8 mouse cellular contexts compared by ENCODE assay signal in genomic region chr12:20233871-20234307, GRCm38 (mm10).
DNase-seq lines count a peak whose midpoint lies in the region; ATAC-seq and TF ChIP-seq lines count a peak whose summit lies in the region.

No protein-coding gene starts in this region.

- H3K9ac ChIP-seq in kidney, embryonic 14.5 days (ENCODE audit: low read depth, low read length): no peak overlapping the region
- no peak overlapping the region for H3K9ac ChIP-seq in limb, embryonic 11.5 days (ENCODE audit: low read length)
- no peak overlapping the region for H3K9ac ChIP-seq in midbrain, postnatal 0 days (replicated peaks; ENCODE audit: low read length, poor library complexity, severe bottlenecking)

- H3K36me3 ChIP-seq in kidney, embryonic 14.5 days (ENCODE audit: control insufficient read depth, insufficient read depth, low read length): 0 out of 2 replicates have a peak, but pooled peaks cover 4% of the 10 kb centered on the region
- peaks cover 15% of the 10 kb centered on the region; the same call in 1 of the 2 replicates for H3K36me3 ChIP-seq in limb, embryonic 11.5 days (ENCODE audit: control insufficient read depth, insufficient read depth, low read length)
- H3K36me3 ChIP-seq in midbrain, postnatal 0 days (ENCODE audit: insufficient read depth, low read length): no peaks in the 10 kb centered on the region

- TF ChIP-seq CTCF in midbrain, postnatal 0 days (IDR thresholded peaks at IDR 0.05): no peak

- H3K4me3 ChIP-seq in kidney, embryonic 14.5 days (ENCODE audit: low read length): no peak overlapping the region
- no peak overlapping the region for H3K4me3 ChIP-seq in limb, embryonic 11.5 days (ENCODE audit: low read depth, low read length)
- H3K4me3 ChIP-seq in midbrain, postnatal 0 days (ENCODE audit: low read depth, low read length): no peak overlapping the region

- DNase-seq in kidney, adult 18-20 months: no peak
- DNase-seq in Muller cell, postnatal 12 days (ENCODE audit: inconsistent ontology term): peak; percentile 5
- peak; percentile 8 to 11 for DNase-seq in gastrocnemius, adult 8-10 months (ENCODE audit: low spot score in 2 of 2)
- peak; percentile 59 for DNase-seq in limb, embryonic 11.5 days (ENCODE audit: low spot score)
- DNase-seq in midbrain, postnatal 0 days (ENCODE audit: low spot score): peak; percentile 0
- no peak for DNase-seq in ovary, postnatal 36 days (ENCODE audit: low spot score)
- DNase-seq in c-Kit-positive CD71-positive TER-119-positive erythroid progenitor cells, embryonic 14.5 days (ENCODE audit: low spot score): no peak

- no peak overlapping the region for H3K4me2 ChIP-seq in kidney, embryonic 14.5 days (replicated peaks; ENCODE audit: low read depth, low read length)
- H3K4me2 ChIP-seq in limb, embryonic 11.5 days (ENCODE audit: low read depth, severe bottlenecking): no peak overlapping the region
- H3K4me2 ChIP-seq in midbrain, postnatal 0 days (ENCODE audit: low read depth, low read length, poor library complexity, severe bottlenecking): no peak overlapping the region

- H3K4me1 ChIP-seq in kidney, embryonic 14.5 days (ENCODE audit: control insufficient read depth, insufficient read depth, low read length): no peaks in the 10 kb centered on the region
- no peaks in the 10 kb centered on the region for H3K4me1 ChIP-seq in limb, embryonic 11.5 days (ENCODE audit: control insufficient read depth, insufficient read depth, low read length)
- H3K4me1 ChIP-seq in midbrain, postnatal 0 days (ENCODE audit: insufficient read depth, low read length): no peaks in the 10 kb centered on the region

- 77% methylated on average over 25 of the region's 25 CpGs for WGBS in kidney, embryonic 14.5 days
- WGBS in limb, embryonic 11.5 days: 69% methylated on average over 25 of the region's 25 CpGs
- 76% methylated on average over 25 of the region's 25 CpGs for WGBS in midbrain, postnatal 0 days

- peak; percentile 71 for ATAC-seq in kidney, embryonic 14.5 days (ENCODE audit: low FRiP score, low TSS enrichment)
- peak; percentile 55 for ATAC-seq in limb, embryonic 11.5 days (ENCODE audit: insufficient number of reproducible peaks, low FRiP score, low TSS enrichment, low read depth)
- ATAC-seq in midbrain, postnatal 0 days (ENCODE audit: low FRiP score): peak; percentile 63

- peaks cover 53% of the 10 kb centered on the region for H3K9me3 ChIP-seq in kidney, embryonic 14.5 days (ENCODE audit: control insufficient read depth, low read length)
- peaks cover 52% of the 10 kb centered on the region for H3K9me3 ChIP-seq in limb, embryonic 11.5 days (ENCODE audit: control insufficient read depth, low read length)
- peaks cover 53% of the 10 kb centered on the region for H3K9me3 ChIP-seq in midbrain, postnatal 0 days (ENCODE audit: low read length)

- no peak overlapping the region for H3K27ac ChIP-seq in kidney, embryonic 14.5 days (ENCODE audit: low read depth, low read length)
- H3K27ac ChIP-seq in limb, embryonic 11.5 days (replicated peaks; ENCODE audit: low read depth, low read length): no peak overlapping the region
- H3K27ac ChIP-seq in midbrain, postnatal 0 days (ENCODE audit: low read depth, low read length): no peak overlapping the region

- 0 out of 2 replicates have a peak, but pooled peaks cover 6% of the 10 kb centered on the region for H3K27me3 ChIP-seq in kidney, embryonic 14.5 days (ENCODE audit: control insufficient read depth, insufficient read depth, low read length)
- peaks cover 12% of the 10 kb centered on the region for H3K27me3 ChIP-seq in limb, embryonic 11.5 days (ENCODE audit: control insufficient read depth, insufficient read depth, low read length)
- H3K27me3 ChIP-seq in midbrain, postnatal 0 days (ENCODE audit: insufficient read depth, low read length): no peaks in the 10 kb centered on the region

Comparison
In these comparisons a context has a peak if more than half of its experiments do, and no peak if none do; other contexts are left out.
1. DNase-seq: peak in Muller cell, postnatal 12 days (single experiment), gastrocnemius, adult 8-10 months (2 of 2), limb, embryonic 11.5 days (single experiment) and midbrain, postnatal 0 days (single experiment); none in kidney, adult 18-20 months (single experiment), ovary, postnatal 36 days (single experiment) and c-Kit-positive CD71-positive TER-119-positive erythroid progenitor cells, embryonic 14.5 days (single experiment).
2. Peak in every context shown above with its lines, with median percentiles within 50 percentile points of each other: ATAC-seq.